Mouse (Mus musculus) mesoderm, embryonic 11.5 days (tissue): ENCODE results near the gene Fam186b.

Experiments
- DNase-seq: peaks from one replicate; pipeline ENCODE4 v3.0.0-alpha.2; 2012; ENCODE audit warnings: low read depth, low spot score

Gene Fam186b

GRCm38 (mm10) chr15:99320168-99320674 lies 24.5 kb upstream of the Fam186b start:
- no peak for DNase-seq

DNA sequence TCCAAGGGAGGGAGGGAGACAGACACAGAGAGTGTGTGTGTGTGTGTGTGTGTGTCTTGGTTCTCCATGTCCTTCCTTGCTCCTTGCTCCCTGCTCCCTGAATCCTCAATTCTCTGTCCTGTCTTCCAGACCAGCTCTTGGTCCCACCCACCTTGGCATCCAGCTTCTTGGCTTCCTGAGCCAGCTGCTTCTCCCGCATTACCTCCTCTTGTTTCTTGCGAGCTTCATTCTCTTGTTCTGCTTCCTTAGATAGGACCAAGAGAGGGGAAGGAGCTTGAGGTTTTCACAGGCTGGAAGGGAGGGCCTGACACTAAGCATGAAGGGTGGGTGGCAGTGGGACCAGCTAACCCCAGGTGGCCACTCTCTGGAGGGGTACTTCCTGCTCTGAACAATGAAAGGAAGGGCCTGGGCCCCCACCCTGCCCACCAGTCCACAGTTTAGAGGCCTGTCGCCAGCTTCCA lies 23.8 kb upstream of the Fam186b start:
- no peak for DNase-seq

- no peak for DNase-seq
These were observed 23.2 kb upstream of the Fam186b start for GRCm38 (mm10) chr15:99318861-99319410.

- no peak for DNase-seq
These were observed 22.4 kb upstream of the Fam186b start for GRCm38 (mm10) chr15:99318071-99318470.

GRCm38 (mm10) chr15:99317267-99317651 lies 21.6 kb upstream of the Fam186b start:
- DNase-seq = peak; percentile 7

GRCm38 (mm10) chr15:99316314-99317266 lies 20.9 kb upstream of the Fam186b start:
- DNase-seq = peak; percentile 80

- DNase-seq = no peak
These were observed 19.2 kb upstream of the Fam186b start for GRCm38 (mm10) chr15:99314891-99315290.

GRCm38 (mm10) chr15:99310617-99311016 lies 14.9 kb upstream of the Fam186b start:
- no peak for DNase-seq

DNA sequence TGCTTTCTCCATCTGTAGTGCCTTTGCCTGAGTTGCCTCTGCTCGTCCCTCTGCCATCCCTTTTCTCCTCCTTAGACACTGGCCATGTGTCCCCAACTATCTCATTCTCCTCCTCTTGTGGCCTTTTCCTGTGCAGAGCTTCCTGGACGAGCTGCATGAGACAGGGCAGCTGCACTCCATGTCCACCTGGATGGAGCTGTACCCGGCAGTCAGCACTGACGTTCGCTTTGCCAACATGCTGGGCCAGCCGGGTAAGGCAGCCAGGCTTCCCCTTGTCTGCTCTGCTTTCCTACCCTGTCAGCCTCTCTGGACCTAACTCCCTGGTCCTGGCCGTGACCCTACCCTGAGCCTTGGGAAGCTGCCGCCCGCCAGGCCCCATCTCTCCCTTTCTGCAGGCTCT lies 13.9 kb upstream of the Fam186b start:
- no peak for DNase-seq

- no peak for DNase-seq
These were observed 11.8 kb upstream of the Fam186b start for GRCm38 (mm10) chr15:99307476-99307875.

DNA sequence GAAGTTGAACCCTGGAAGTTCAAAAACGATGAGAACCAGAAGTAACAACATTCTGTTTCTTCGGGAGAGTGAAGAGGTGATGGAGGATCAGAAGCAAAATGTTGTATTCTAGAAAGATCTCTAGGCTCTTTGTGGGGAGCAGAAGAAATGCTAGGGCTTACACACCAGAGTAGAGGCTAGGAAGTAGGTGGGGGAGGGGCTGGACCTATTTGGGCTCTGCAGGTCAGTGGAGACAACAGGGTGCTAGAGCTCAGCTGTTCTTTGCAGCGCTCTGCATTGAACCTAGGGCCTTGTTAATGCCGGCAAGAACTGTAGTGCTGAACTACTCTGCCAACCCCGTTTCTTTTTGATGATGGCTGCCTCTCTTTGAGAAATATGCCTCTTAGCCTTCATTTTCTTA lies 525 bp upstream of the Fam186b start:
- DNase-seq = no peak

GRCm38 (mm10) chr15:99294813-99295374 lies 794 bp downstream of the Fam186b start, which contains the start of gene Prpf40b:
Prpf40b (plus strand) TSS chr15:99295087.
- DNase-seq = peak; percentile 92

GRCm38 (mm10) chr15:99294287-99294686 lies 1.4 kb downstream of the Fam186b start:
- DNase-seq = no peak

DNA sequence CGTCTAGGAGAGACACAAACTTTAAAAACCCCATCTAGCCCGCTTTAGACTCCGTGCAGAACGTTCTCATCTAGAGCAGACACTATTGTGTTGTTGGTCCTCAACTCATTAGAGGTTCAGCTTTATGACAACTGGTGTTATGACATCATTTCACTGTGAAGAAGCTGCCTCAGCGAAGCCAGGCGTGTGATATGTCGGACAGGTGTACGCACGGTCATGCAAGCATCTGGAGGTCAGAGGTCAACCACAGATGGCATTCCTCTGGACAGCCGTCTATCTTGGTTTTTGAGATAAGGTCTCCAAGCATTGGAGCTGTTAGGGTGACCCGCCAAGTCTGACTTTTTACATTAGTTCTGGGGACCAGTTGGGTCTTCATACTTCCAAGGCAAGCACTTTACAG lies 5.1 kb downstream of the Fam186b start:
- no peak for DNase-seq

- no peak for DNase-seq
These were observed 10.5 kb downstream of the Fam186b start for GRCm38 (mm10) chr15:99285189-99285535.

DNA sequence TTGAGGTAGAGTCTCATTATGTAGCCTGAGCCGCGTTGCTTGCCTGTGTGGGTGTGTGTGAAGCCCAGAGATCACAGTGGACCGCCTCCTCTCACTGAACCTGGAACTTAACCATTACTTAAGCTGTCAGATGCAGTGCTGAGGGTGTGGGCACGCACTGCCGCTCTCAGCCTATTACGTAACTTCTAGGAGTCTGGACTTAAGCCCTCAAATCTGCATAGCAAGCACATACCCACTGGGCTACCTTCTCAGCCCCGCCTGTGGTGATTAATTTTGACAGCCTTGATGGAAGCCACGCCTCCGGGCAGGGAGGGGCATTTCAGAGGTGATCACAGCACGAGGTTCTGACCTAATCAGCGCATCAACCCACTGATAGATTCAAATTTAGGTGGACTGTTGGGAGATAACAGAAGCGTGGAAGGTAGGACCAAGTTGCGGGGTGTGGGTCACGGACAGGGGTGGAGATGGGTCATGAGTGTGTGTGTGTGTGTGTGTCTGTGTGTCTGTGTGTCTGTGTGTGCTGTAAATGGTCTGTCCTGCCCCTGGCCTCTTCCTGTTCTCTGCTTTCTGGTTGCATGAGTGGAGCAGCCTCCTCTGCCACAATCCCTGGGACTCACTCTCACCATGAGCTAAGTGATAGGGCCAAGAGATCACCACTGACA lies 11.0 kb downstream of the Fam186b start:
- DNase-seq = no peak

DNA sequence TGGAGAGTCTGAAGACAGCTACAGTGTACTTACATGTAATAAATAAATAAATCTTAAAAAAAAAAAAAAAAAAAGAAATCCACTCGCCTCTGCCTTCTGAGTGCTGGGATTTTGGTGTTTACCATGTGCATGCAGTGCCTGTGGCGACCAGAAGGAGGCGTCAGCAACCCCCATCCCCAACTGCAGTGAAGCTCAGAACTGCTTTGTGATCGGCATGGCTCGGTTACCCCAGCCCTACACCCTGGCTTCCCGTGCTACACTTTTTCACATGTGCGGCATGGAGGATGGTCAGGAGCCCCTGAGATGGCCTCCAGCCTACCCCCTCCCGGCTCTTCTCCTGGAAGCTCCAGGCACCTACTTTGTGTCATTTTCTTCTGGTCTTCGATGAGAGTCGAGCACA lies 12.2 kb downstream of the Fam186b start:
- DNase-seq = no peak

DNA sequence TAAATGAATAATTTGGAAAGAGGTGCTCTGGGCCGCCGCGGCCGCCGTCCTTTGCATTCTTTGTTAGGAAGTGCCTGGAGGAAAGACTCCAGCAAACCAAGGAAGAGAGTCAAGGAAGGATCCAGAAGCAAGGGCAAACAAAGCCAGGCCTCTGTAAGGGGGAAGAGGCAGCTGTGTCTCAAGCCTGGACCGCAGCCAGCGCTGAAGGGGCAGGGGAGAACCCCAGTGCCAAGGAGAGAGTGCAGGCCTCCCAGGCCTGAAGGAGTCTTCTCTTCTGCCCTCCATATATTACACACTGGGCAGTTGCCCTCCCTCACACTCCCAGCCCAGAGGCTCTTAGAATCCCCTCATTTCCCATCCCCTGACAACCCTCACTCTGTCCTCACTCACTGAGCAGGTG lies 17.4 kb downstream of the Fam186b start:
- no peak for DNase-seq

DNA sequence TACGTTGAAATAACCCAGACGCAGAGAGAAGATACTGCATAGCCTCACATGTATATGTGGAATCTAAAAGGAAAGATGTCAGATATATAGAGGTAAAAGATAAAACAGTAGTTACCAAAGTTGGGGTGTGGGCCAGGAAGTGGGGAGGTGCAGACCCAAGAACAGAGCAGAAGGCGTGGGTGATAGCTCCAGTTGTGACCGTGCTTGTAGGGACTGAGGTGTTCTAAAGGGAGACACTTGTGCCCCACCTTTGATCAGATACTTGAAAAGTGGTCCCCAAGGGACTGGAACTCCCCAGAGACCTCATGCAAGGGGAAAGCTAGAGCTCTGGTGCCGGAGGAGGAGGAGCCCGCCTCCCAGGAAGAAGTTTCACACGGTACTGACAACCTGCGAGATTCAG lies 19.6 kb downstream of the Fam186b start:
- DNase-seq = no peak

DNA sequence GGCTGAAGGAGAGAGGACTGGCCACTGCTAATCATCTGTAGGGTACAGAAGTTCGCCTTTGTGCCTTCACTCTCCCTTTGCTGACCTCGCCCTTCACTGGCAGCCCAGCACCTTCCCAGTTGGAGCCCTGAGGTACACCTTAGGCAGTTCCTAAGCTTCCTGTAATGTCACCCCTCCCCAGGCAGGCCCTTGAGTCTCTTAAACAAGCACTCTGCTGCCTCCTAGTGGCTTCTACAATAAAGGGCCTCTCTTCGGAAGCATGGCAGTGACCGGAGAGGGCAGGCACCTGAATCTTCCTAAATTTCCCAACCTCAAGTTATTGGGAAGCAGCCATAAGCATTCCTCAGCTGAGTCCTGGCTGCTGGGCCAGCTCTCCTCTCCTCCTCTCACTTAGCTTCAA lies 30.0 kb downstream of the Fam186b start:
- peak; percentile 84 for DNase-seq

DNA sequence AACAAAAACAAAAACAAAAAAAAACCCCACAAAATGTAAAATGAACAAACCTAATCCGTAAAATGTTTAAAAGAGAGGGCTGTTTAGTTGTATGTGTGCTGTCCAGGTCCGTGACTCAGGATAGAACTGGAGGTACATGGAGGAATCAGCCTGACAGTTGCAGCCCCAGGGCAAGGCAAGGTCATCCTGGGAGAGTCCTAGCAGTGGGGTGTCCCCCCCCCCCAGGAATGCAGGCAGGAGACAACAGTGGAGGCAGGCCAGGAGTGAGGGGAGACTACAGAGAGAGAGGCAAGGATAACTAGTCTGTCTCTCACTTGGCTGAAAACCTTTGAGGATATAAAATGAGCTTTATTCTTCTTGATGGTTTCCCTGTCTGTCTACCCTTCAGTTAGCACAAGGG lies 31.3 kb downstream of the Fam186b start:
- no peak for DNase-seq

- no peak for DNase-seq
These were observed 33.0 kb downstream of the Fam186b start for GRCm38 (mm10) chr15:99262702-99263101.
